Mouse (Mus musculus) hindbrain, embryonic 15.5 days (tissue): ENCODE measurements around the gene Macf1. TPM values are rescaled to one million over a fixed set of nuclear protein-coding genes. Genes with fewer than 3 reads are reported as not detected.

Experiments
- ATAC-seq: fragments of 200-750 bp; cut with Nextera tagmentation; 2 replicates; pipeline ENCODE4 v1.8.0; 2017; ENCODE audit warnings: low read depth, moderate number of reproducible peaks, moderate TSS enrichment; ENCODE audit not compliant: low FRiP score
- H3K27ac ChIP-seq: fragments of 300-500 bp; sonication (generic); replicated peaks from 2 replicates; pipeline ENCODE4 v1.5.1; 2015; ENCODE audit warnings: mild to moderate bottlenecking, inconsistent platforms
- H3K27me3 ChIP-seq: fragments of 300-500 bp; sonication (generic); 2 replicates; pipeline ENCODE4 v1.6.1; 2015; ENCODE audit warnings: control low read depth, inconsistent platforms
- H3K36me3 ChIP-seq: fragments of 300-500 bp; sonication (generic); 2 replicates; pipeline ENCODE4 v1.6.1; 2015; ENCODE audit warnings: control low read depth, inconsistent platforms
- H3K4me1 ChIP-seq: fragments of 300-500 bp; sonication (generic); replicated peaks from 2 replicates; pipeline ENCODE4 v1.6.1; 2015; ENCODE audit warnings: control low read depth, inconsistent platforms
- H3K4me2 ChIP-seq: fragments of 300-500 bp; sonication (generic); 2 replicates; pipeline ENCODE4 v1.6.1; 2015; ENCODE audit warnings: moderate library complexity, mild to moderate bottlenecking, inconsistent platforms
- H3K4me3 ChIP-seq: fragments of 300-500 bp; sonication (generic); 2 replicates; pipeline ENCODE4 v1.5.1; 2015; ENCODE audit warnings: mild to moderate bottlenecking, inconsistent platforms
- H3K9ac ChIP-seq: fragments of 300-500 bp; sonication (generic); 2 replicates; pipeline ENCODE4 v1.6.1; 2015; ENCODE audit warnings: inconsistent platforms
- H3K9me3 ChIP-seq: fragments of 300-500 bp; sonication (generic); 2 replicates; pipeline ENCODE4 v1.6.1; 2016; ENCODE audit warnings: control low read depth, inconsistent platforms
- WGBS: fragments of 180-500 bp; shearing (Covaris S2); methylation state at CpG from one replicate; pipeline ENCODE4 v1.1.7; 2015; 5-methylcytosine and 5-hydroxymethylcytosine counted together
- polyA plus RNA-seq: library from polyadenylated mRNA; unstranded; fragments of >200 nt; fragmentation: Nextera tagmentation; extraction: Ambion mirVana; gene quantifications from 2 replicates; pipeline ENCODE4 v1.2.1, GENCODE M21; 2015

Macf1 gene
- polyA plus RNA-seq, 1 experiment from 2014 or later, result 69.2 TPM

DNA sequence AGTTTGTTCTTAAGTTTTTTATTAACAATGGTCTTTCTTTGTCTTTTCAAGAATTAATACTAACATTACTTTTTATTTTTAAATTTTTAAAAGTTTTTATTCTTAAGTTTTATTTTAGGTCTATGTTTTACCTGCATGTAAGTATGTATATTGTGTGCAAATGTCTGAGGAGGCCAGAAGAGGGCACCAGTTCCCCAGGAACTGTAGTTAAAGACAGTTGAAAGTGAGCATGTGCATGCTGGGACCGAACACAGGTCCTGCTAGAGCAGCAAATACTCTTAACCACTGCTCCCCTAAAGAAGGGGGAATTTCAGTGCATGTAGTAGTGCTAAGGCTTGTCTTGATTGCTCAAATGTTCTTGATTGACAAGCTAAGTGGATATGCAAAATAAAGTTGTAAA, 77.0 kb downstream of the Macf1 start:
- Histone ChIP-seq H3K4me2 (no peak overlapping the region), H3K4me3 (no peak overlapping the region), H3K36me3 (no peaks in the 10 kb centered on the region), H3K27me3 (no peaks in the 10 kb centered on the region), H3K9ac (no peak overlapping the region), H3K4me1 (peaks cover 14% of the 10 kb centered on the region), H3K27ac (no peak overlapping the region), H3K9me3 (no peaks in the 10 kb centered on the region)
- no peak for ATAC-seq
- 95% methylated on average over 1 of the region's 1 CpGs for WGBS

- Histone ChIP-seq H3K9ac (no peak overlapping the region), H3K4me2 (no peak overlapping the region), H3K9me3 (no peaks in the 10 kb centered on the region), H3K4me3 (no peak overlapping the region), H3K36me3 (no peaks in the 10 kb centered on the region), H3K27ac (no peak overlapping the region), H3K27me3 (no peaks in the 10 kb centered on the region), H3K4me1 (peaks cover 14% of the 10 kb centered on the region)
- 25% methylated on average over 5 of the region's 5 CpGs for WGBS
- ATAC-seq, result peak; percentile 23; the same call in 1 of the 2 replicates
Measured at GRCm38 (mm10) chr4:123605948-123606347, 78.2 kb downstream of the Macf1 start.

DNA sequence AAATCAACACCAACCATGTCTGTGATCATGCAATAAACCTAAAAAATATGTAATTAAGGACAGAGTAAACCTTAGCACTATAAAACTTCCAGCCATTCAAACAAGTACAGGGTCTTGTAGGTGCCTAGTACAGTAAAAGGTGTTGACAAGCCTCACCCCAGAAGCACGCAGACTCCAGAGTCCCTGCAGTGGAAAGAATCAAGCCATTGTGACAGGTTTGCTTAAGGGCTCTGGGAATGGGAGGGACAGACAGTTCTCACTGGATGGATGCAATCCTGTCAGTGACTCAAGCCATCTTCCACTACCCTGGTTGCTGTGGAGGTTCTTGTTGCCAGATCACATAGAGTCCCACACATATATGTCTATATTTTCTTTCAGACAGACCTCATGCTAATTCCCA, 78.9 kb downstream of the Macf1 start:
- no peak overlapping the region for H3K27ac ChIP-seq
- H3K4me1 ChIP-seq, result peaks cover 14% of the 10 kb centered on the region
- no peak for ATAC-seq
- H3K9me3 ChIP-seq, result no peaks in the 10 kb centered on the region
- no peak overlapping the region for H3K9ac ChIP-seq
- no peak overlapping the region for H3K4me2 ChIP-seq
- H3K4me3 ChIP-seq, result no peak overlapping the region
- H3K36me3 ChIP-seq, result no peaks in the 10 kb centered on the region
- 61% methylated on average over 1 of the region's 1 CpGs for WGBS
- H3K27me3 ChIP-seq, result no peaks in the 10 kb centered on the region

GRCm38 (mm10) chr4:123602700-123603261, 81.4 kb downstream of the Macf1 start:
- Histone ChIP-seq H3K9me3 (no peaks in the 10 kb centered on the region), H3K36me3 (no peaks in the 10 kb centered on the region), H3K27ac (peak overlapping the region; percentile 13; the same call in 1 of the 2 replicates), H3K4me2 (no peak overlapping the region), H3K27me3 (no peaks in the 10 kb centered on the region), H3K4me3 (no peak overlapping the region), H3K9ac (no peak overlapping the region), H3K4me1 (peaks cover 19% of the 10 kb centered on the region)
- 48% methylated on average over 2 of the region's 2 CpGs for WGBS
- ATAC-seq, result no peak; the same call in 1 of the 2 replicates

GRCm38 (mm10) chr4:123601036-123601435, 83.1 kb downstream of the Macf1 start:
- no peak for ATAC-seq
- no peaks in the 10 kb centered on the region for H3K9me3 ChIP-seq
- H3K9ac ChIP-seq, result no peak overlapping the region
- WGBS, result 59% methylated on average over 1 of the region's 1 CpGs
- H3K4me3 ChIP-seq, result no peak overlapping the region
- no peak overlapping the region for H3K4me2 ChIP-seq
- H3K4me1 ChIP-seq, result peaks cover 16% of the 10 kb centered on the region
- H3K27me3 ChIP-seq, result no peaks in the 10 kb centered on the region
- H3K27ac ChIP-seq, result no peak overlapping the region
- H3K36me3 ChIP-seq, result no peaks in the 10 kb centered on the region

DNA sequence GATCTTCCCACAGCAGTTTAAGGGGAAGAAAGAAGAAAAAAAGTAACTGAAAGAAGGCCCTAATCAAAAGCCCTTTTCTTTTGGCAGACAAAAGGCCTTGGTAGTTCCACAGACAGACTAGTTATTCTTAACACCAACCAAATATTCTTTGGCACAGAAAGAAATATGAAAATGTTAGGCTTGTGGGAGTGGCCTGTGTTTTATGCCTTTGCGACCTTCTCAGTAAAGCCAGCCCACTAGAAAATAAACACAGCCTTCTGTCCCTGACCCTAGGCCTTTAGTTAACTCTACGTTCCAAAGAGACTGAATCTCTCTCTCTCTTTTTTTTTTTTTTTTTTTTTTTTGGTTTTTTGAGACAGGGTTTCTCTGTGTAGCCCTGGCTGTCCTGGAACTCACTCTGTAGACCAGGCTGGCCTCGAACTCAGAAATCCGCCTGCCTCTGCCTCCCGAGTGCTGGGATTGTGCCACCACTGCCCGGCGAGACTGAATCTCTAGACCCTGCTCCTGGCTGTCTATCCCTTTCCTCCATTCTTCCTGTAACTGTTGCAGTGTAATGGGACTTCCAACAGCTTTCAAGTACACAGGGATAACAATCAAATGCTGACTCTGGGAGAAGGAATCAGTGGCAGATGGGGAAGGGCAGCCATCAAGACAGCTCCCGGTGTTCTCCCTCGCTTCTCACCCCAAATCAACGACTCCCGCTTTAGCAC, 85.5 kb downstream of the Macf1 start:
- no peak overlapping the region for H3K4me3 ChIP-seq
- peaks cover 26% of the 10 kb centered on the region for H3K4me1 ChIP-seq
- no peaks in the 10 kb centered on the region for H3K9me3 ChIP-seq
- H3K36me3 ChIP-seq, result no peaks in the 10 kb centered on the region
- no peak overlapping the region for H3K4me2 ChIP-seq
- no peak for ATAC-seq
- no peaks in the 10 kb centered on the region for H3K27me3 ChIP-seq
- 81% methylated on average over 11 of the region's 11 CpGs for WGBS
- H3K9ac ChIP-seq, result no peak overlapping the region
- no peak overlapping the region for H3K27ac ChIP-seq

DNA sequence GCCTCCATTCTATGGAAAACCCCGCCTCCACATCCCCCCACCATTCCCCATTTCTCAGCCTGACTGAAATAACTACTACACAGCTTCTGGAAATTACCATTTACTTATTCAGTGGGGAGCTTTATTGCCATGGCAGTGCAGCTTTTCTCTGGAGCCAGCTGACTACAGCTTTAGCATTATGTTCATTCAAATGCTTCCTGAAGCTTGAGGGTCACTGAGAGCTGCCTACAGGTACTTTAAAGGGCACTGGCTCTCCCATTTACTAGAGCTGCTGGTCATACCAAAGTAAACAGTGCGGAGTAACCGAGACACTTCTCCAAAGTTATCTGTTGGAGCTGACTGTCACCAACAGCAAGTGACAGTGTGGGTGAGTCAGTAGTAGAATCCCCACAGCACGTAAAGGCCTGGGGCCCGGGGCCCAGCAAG, 89.8 kb downstream of the Macf1 start:
- no peak overlapping the region for H3K4me3 ChIP-seq
- H3K4me2 ChIP-seq, result no peak overlapping the region
- 38% methylated on average over 5 of the region's 5 CpGs for WGBS
- no peaks in the 10 kb centered on the region for H3K36me3 ChIP-seq
- H3K9me3 ChIP-seq, result no peaks in the 10 kb centered on the region
- no peak overlapping the region for H3K9ac ChIP-seq
- peak; percentile 52; the same call in 1 of the 2 replicates for ATAC-seq
- peak overlapping the region; percentile 74 for H3K27ac ChIP-seq
- H3K27me3 ChIP-seq, result no peaks in the 10 kb centered on the region
- H3K4me1 ChIP-seq, result peaks cover 40% of the 10 kb centered on the region

DNA sequence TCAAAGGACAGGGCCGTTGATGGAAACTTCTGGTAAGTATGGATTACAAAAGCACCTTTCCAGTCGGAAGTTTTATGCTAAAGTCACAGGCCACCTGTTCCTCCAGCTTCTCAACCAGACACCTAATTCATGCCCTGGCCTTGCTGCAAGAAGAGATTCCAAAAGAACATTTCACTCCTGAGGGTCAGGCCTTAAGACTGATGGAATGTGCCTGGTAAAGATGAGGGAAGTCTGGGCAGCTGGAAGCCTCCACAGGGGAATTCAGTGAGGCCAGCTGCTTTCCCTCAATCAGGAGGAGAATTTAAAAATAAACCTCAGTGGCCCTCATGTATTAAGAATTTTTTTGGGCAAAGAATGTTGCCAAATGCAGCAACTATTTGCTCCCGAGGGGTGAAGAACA, 90.5 kb downstream of the Macf1 start:
- no peak for ATAC-seq
- no peaks in the 10 kb centered on the region for H3K9me3 ChIP-seq
- H3K4me2 ChIP-seq, result no peak overlapping the region
- no peak overlapping the region for H3K4me3 ChIP-seq
- peak overlapping the region; percentile 74 for H3K27ac ChIP-seq
- no peaks in the 10 kb centered on the region for H3K27me3 ChIP-seq
- no peaks in the 10 kb centered on the region for H3K36me3 ChIP-seq
- H3K9ac ChIP-seq, result no peak overlapping the region
- WGBS, result 29% methylated on average over 3 of the region's 3 CpGs
- H3K4me1 ChIP-seq, result peaks cover 44% of the 10 kb centered on the region

DNA sequence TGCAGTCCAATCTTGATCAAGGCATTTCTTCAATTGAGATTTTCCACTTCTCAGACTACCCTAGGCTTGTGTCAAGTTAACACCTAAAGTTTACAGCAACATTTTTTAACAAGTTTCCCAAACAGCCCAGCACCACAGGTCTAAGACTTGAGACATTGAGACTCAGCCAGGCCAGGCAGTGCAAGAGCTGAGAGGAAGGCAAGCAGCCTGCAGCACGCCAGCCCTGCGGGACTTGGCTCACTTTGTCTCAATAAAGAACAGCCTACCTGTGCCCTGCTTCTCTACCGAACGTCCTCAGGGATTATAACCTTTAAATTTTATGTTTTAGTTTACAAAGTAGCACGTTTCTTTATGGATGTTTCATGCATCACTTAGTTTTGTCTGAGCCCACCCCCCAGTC, 92.1 kb downstream of the Macf1 start:
- Histone ChIP-seq H3K9ac (no peak overlapping the region), H3K27me3 (no peaks in the 10 kb centered on the region), H3K36me3 (no peaks in the 10 kb centered on the region), H3K4me3 (no peak overlapping the region), H3K9me3 (no peaks in the 10 kb centered on the region), H3K4me2 (no peak overlapping the region), H3K27ac (no peak overlapping the region), H3K4me1 (peaks cover 41% of the 10 kb centered on the region)
- WGBS, result 75% methylated on average over 5 of the region's 5 CpGs
- ATAC-seq, result no peak

DNA sequence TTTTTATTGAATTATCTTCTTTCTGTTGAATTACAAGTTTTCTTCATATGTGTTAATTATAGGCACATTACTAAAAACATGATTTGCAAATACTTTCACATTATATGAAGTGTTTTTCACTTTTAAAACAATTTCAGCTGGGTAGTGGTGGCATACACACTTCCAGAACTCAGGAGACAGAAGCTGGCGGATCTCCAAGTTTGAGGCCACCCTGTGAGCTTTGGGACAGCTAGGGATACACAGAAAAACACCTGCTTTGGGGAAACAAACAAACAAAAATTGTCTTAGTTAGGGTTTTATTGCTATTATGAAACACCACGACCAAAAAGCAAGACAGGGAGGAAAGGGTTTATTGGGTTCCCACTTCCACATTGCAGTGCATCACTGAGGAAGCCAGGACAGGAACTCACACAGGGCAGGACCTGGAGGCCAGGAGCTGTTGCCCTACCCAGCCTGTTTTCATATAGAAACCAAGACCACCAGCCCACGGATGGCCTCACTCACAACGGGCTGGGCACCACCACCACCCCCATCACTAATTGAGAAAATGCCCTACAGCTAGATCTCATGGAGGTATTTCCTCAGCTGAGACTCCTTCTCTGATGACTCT, 93.0 kb downstream of the Macf1 start:
- H3K9me3 ChIP-seq, result no peaks in the 10 kb centered on the region
- H3K4me3 ChIP-seq, result no peak overlapping the region
- no peak overlapping the region for H3K4me2 ChIP-seq
- H3K27me3 ChIP-seq, result no peaks in the 10 kb centered on the region
- 59% methylated on average over 4 of the region's 4 CpGs for WGBS
- peaks cover 41% of the 10 kb centered on the region for H3K4me1 ChIP-seq
- no peak overlapping the region for H3K9ac ChIP-seq
- no peak for ATAC-seq
- H3K27ac ChIP-seq, result no peak overlapping the region
- no peaks in the 10 kb centered on the region for H3K36me3 ChIP-seq

DNA sequence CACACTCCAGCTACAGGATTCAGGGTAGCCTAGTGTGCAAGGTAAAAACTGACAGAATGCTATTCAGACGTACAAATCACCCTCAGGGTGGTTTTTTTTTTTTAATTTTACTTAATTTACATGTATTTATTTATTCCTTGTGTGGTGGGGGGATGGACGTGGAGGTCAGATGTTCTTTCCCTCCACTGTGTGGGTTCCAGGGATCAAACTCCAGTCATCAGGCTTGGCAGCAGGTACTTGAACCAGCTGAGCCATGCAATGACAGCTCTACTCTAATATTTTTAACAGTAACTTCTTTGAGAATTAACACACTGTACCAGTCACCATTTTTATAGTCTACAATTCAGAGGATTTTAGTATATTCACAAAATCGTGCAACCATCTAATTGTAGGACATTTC, 94.7 kb downstream of the Macf1 start:
- Histone ChIP-seq H3K9ac (no peak overlapping the region), H3K36me3 (no peaks in the 10 kb centered on the region), H3K27me3 (no peaks in the 10 kb centered on the region), H3K27ac (no peak overlapping the region), H3K9me3 (no peaks in the 10 kb centered on the region), H3K4me3 (no peak overlapping the region), H3K4me1 (peaks cover 37% of the 10 kb centered on the region), H3K4me2 (no peak overlapping the region)
- WGBS, result 54% methylated on average over 3 of the region's 3 CpGs
- ATAC-seq, result no peak
